Mouse (Mus musculus) kidney, embryonic 16.5 days (tissue): ENCODE measurements around the gene Il2ra. TPM values are rescaled to one million over a fixed set of nuclear protein-coding genes. Genes with fewer than 3 reads are reported as not detected.

ENCODE experiments used
- ATAC-seq: fragments of 200-750 bp; cut with Nextera tagmentation; 2 replicates; pipeline ENCODE4 v1.8.0; 2017; ENCODE audit warnings: moderate TSS enrichment; ENCODE audit not compliant: low FRiP score, low TSS enrichment
- H3K27ac ChIP-seq: fragments of 300-500 bp; sonication (generic); 2 replicates; pipeline ENCODE4 v1.5.1; 2014; ENCODE audit warnings: low read length
- H3K27me3 ChIP-seq: fragments of 300-500 bp; sonication (generic); 2 replicates; pipeline ENCODE4 v1.6.1; 2014; ENCODE audit warnings: low read length, control low read depth, mixed read lengths; ENCODE audit not compliant: insufficient read depth
- H3K36me3 ChIP-seq: fragments of 300-500 bp; sonication (generic); 2 replicates; pipeline ENCODE4 v1.6.1; 2014; ENCODE audit warnings: low read length, control low read depth, mixed read lengths; ENCODE audit not compliant: insufficient read depth
- H3K4me1 ChIP-seq: fragments of 300-500 bp; sonication (generic); 2 replicates; pipeline ENCODE4 v1.6.1; 2014; ENCODE audit warnings: low read length, control low read depth, mixed read lengths; ENCODE audit not compliant: insufficient read depth
- H3K4me2 ChIP-seq: fragments of 300-500 bp; sonication (generic); replicated peaks from 2 replicates; pipeline ENCODE4 v1.6.1; 2014; ENCODE audit warnings: low read depth, low read length
- H3K4me3 ChIP-seq: fragments of 300-500 bp; sonication (generic); 2 replicates; pipeline ENCODE4 v1.5.1; 2014; ENCODE audit warnings: mild to moderate bottlenecking, low read length
- H3K9ac ChIP-seq: fragments of 300-500 bp; sonication (generic); replicated peaks from 2 replicates; pipeline ENCODE4 v1.6.1; 2014; ENCODE audit warnings: low read length
- H3K9me3 ChIP-seq: fragments of 300-500 bp; sonication (generic); 2 replicates; pipeline ENCODE4 v1.6.1; 2016; ENCODE audit warnings: low read length, control low read depth
- WGBS: fragments of 180-500 bp; shearing (Covaris S2); extraction: QIAGEN DNeasy Blood & Tissue Kit; methylation state at CpG from one replicate; pipeline ENCODE4 v1.1.7; 2014; 5-methylcytosine and 5-hydroxymethylcytosine counted together
- polyA plus RNA-seq: library from polyadenylated mRNA; unstranded; fragments of >200 nt; fragmentation: Nextera tagmentation; extraction: Ambion mirVana; gene quantifications from 2 replicates; pipeline ENCODE4 v1.2.1, GENCODE M21; 2015

Gene Il2ra
- polyA plus RNA-seq, 1 experiment from 2014 or later, result not detected

GRCm38 (mm10) chr2:11738794-11739193 is 96.2 kb downstream of the Il2ra start:
- Histone ChIP-seq H3K9me3 (no peaks in the 10 kb centered on the region), H3K27ac (no peak overlapping the region), H3K27me3 (no peaks in the 10 kb centered on the region), H3K36me3 (peaks cover 42% of the 10 kb centered on the region), H3K4me3 (no peak overlapping the region), H3K4me2 (no peak overlapping the region), H3K9ac (no peak overlapping the region), H3K4me1 (no peaks in the 10 kb centered on the region)
- ATAC-seq, result no peak
- 93% methylated on average over 3 of the region's 3 CpGs for WGBS

- Histone ChIP-seq H3K9ac (no peak overlapping the region), H3K27ac (no peak overlapping the region), H3K4me3 (no peak overlapping the region), H3K36me3 (peaks cover 46% of the 10 kb centered on the region), H3K4me2 (no peak overlapping the region), H3K27me3 (no peaks in the 10 kb centered on the region), H3K4me1 (no peaks in the 10 kb centered on the region), H3K9me3 (no peaks in the 10 kb centered on the region)
- 92% methylated on average over 4 of the region's 4 CpGs for WGBS
- no peak for ATAC-seq
These were observed 97.0 kb downstream of the Il2ra start for GRCm38 (mm10) chr2:11739516-11740051.

Other genes starting within 250 kb of the Il2ra start
- 11.9 and 13.1 TPM in 2 replicates for gene Pfkfb3, start 88.7 kb upstream of the Il2ra start, polyA plus RNA-seq
- gene Rbm17, start 38.7 kb upstream of the Il2ra start, polyA plus RNA-seq, result 147 and 152 TPM in 2 replicates
- not detected in 2 replicates for gene Gm17490, start 16.5 kb upstream of the Il2ra start, polyA plus RNA-seq
- 2.6 TPM in 2 replicates for gene Il15ra, start 62.5 kb downstream of the Il2ra start, polyA plus RNA-seq
- gene Fbh1, start 134.8 kb downstream of the Il2ra start, polyA plus RNA-seq, result 137 and 141 TPM in 2 replicates
- 52.6 and 59.2 TPM in 2 replicates for gene Ankrd16, start 135.1 kb downstream of the Il2ra start, polyA plus RNA-seq